Mouse (Mus musculus) cerebellum, postnatal 25 days (tissue): ENCODE data around the gene Prrc2a.

ENCODE experiments used
- DNase-seq, 2 experiments: peaks; one replicate each; pipeline ENCODE4 v3.0.0; 2021; ENCODE audit warnings: mixed read lengths in 2 of 2

Prrc2a gene

GRCm38 (mm10) chr17:35189186-35189585 lies 24.5 kb upstream of the Prrc2a start:
- no peak for DNase-seq

GRCm38 (mm10) chr17:35187959-35188610 lies 23.4 kb upstream of the Prrc2a start, which contains the start of gene Lst1:
TSS of gene Lst1 (minus strand) at chr17:35188439.
- no peak for DNase-seq

GRCm38 (mm10) chr17:35187345-35187744 lies 22.6 kb upstream of the Prrc2a start:
- no peak for DNase-seq

- DNase-seq, result no peak
These were observed 22.0 kb upstream of the Prrc2a start for GRCm38 (mm10) chr17:35186681-35187080.

- peak in 1 of 2 experiments; percentile 42 for DNase-seq
These were observed 21.2 kb upstream of the Prrc2a start for GRCm38 (mm10) chr17:35185639-35186611.

GRCm38 (mm10) chr17:35180093-35180492 lies 15.4 kb upstream of the Prrc2a start:
- no peak for DNase-seq

- DNase-seq, result peak; percentile 37 to 66
These were observed 13.8 kb upstream of the Prrc2a start for GRCm38 (mm10) chr17:35178528-35178927.

GRCm38 (mm10) chr17:35175968-35176367 lies 11.3 kb upstream of the Prrc2a start, which contains the start of gene Aif1:
TSS of gene Aif1 (minus strand) at chr17:35176068.
- DNase-seq, result no peak

- no peak for DNase-seq
These were observed 10.7 kb upstream of the Prrc2a start for GRCm38 (mm10) chr17:35175382-35175781.

GRCm38 (mm10) chr17:35174201-35174977 lies 9.7 kb upstream of the Prrc2a start:
- no peak for DNase-seq

- DNase-seq, result no peak
These were observed 8.6 kb upstream of the Prrc2a start for GRCm38 (mm10) chr17:35173329-35173728.

- no peak for DNase-seq
These were observed 7.9 kb upstream of the Prrc2a start for GRCm38 (mm10) chr17:35172445-35173234.

GRCm38 (mm10) chr17:35168541-35169207 lies 4.0 kb upstream of the Prrc2a start:
- no peak for DNase-seq

- no peak for DNase-seq
These were observed 3.1 kb upstream of the Prrc2a start for GRCm38 (mm10) chr17:35167794-35168193.

- DNase-seq, result peak; percentile 63 to 82
These were observed 1.8 kb upstream of the Prrc2a start for GRCm38 (mm10) chr17:35166352-35167035.

GRCm38 (mm10) chr17:35165451-35166155 lies 906 bp upstream of the Prrc2a start:
- DNase-seq, result no peak

- DNase-seq, result no peak
These were observed 504 bp downstream of the Prrc2a start for GRCm38 (mm10) chr17:35164218-35164567.

GRCm38 (mm10) chr17:35163326-35164081 lies 1.2 kb downstream of the Prrc2a start:
- no peak for DNase-seq

- peak; percentile 34 to 63 for DNase-seq
These were observed 2.0 kb downstream of the Prrc2a start for GRCm38 (mm10) chr17:35162730-35163129.
